Mouse (Mus musculus) stomach, embryonic 15.5 days (tissue): ENCODE data around the gene Asic2. TPM values are rescaled to one million over a fixed set of nuclear protein-coding genes. Genes with fewer than 3 reads are reported as not detected.

Source experiments
- ATAC-seq: fragments of 200-750 bp; cut with Nextera tagmentation; 2 replicates; pipeline ENCODE4 v1.8.0; 2017; ENCODE audit warnings: low read depth, moderate number of reproducible peaks, moderate TSS enrichment; ENCODE audit not compliant: insufficient read depth, low FRiP score
- H3K27ac ChIP-seq: fragments of 300-500 bp; sonication (generic); 2 replicates; pipeline ENCODE4 v1.5.1; 2015; ENCODE audit warnings: mild to moderate bottlenecking, inconsistent platforms
- H3K27me3 ChIP-seq: fragments of 300-500 bp; sonication (generic); replicated peaks from 2 replicates; pipeline ENCODE4 v1.6.1; 2015; ENCODE audit warnings: inconsistent platforms
- H3K36me3 ChIP-seq: fragments of 300-500 bp; sonication (generic); 2 replicates; pipeline ENCODE4 v1.6.1; 2015; ENCODE audit warnings: inconsistent platforms
- H3K4me1 ChIP-seq: fragments of 300-500 bp; sonication (generic); 2 replicates; pipeline ENCODE4 v1.6.1; 2015; ENCODE audit warnings: inconsistent platforms
- H3K4me2 ChIP-seq: fragments of 300-500 bp; sonication (generic); 2 replicates; pipeline ENCODE4 v1.6.1; 2015; ENCODE audit warnings: mild to moderate bottlenecking, inconsistent platforms
- H3K4me3 ChIP-seq: fragments of 300-500 bp; sonication (generic); replicated peaks from 2 replicates; pipeline ENCODE4 v1.5.1; 2015; ENCODE audit warnings: inconsistent platforms
- H3K9ac ChIP-seq: fragments of 300-500 bp; sonication (generic); 2 replicates; pipeline ENCODE4 v1.6.1; 2015; ENCODE audit warnings: inconsistent platforms
- H3K9me3 ChIP-seq: fragments of 300-500 bp; sonication (generic); 2 replicates; pipeline ENCODE4 v1.6.1; 2016; ENCODE audit warnings: inconsistent platforms
- WGBS: fragments of 180-500 bp; shearing (Covaris S2); methylation state at CpG from one replicate; pipeline ENCODE4 v1.1.7; 2015; 5-methylcytosine and 5-hydroxymethylcytosine counted together
- polyA plus RNA-seq: library from polyadenylated mRNA; unstranded; fragments of >200 nt; fragmentation: Nextera tagmentation; extraction: Ambion mirVana; gene quantifications from 2 replicates; pipeline ENCODE4 v1.2.1, GENCODE M21; 2015

Asic2 gene
- polyA plus RNA-seq, 1 experiment from 2014 or later, result 0.65 TPM

GRCm38 (mm10) chr11:81426857-81427256, 541.4 kb downstream of the Asic2 start:
- 65% methylated on average over 14 of the region's 14 CpGs for WGBS
- Histone ChIP-seq H3K4me2 (no peak overlapping the region), H3K9ac (no peak overlapping the region), H3K4me1 (no peaks in the 10 kb centered on the region), H3K4me3 (no peak overlapping the region), H3K27me3 (no peaks in the 10 kb centered on the region), H3K9me3 (no peaks in the 10 kb centered on the region), H3K27ac (no peak overlapping the region), H3K36me3 (no peaks in the 10 kb centered on the region)
- no peak for ATAC-seq

GRCm38 (mm10) chr11:81419112-81419511, 549.1 kb downstream of the Asic2 start:
- Histone ChIP-seq H3K27me3 (no peaks in the 10 kb centered on the region), H3K4me1 (no peaks in the 10 kb centered on the region), H3K36me3 (no peaks in the 10 kb centered on the region), H3K9me3 (no peaks in the 10 kb centered on the region), H3K27ac (no peak overlapping the region), H3K4me2 (no peak overlapping the region), H3K9ac (no peak overlapping the region), H3K4me3 (no peak overlapping the region)
- WGBS, result 79% methylated on average over 3 of the region's 3 CpGs
- no peak for ATAC-seq

- Histone ChIP-seq H3K4me2 (no peak overlapping the region), H3K27me3 (no peaks in the 10 kb centered on the region), H3K4me1 (no peaks in the 10 kb centered on the region), H3K9ac (no peak overlapping the region), H3K36me3 (no peaks in the 10 kb centered on the region), H3K4me3 (no peak overlapping the region), H3K27ac (no peak overlapping the region), H3K9me3 (no peaks in the 10 kb centered on the region)
- WGBS, result 85% methylated on average over 4 of the region's 4 CpGs
- no peak for ATAC-seq
Observed at GRCm38 (mm10) chr11:81418027-81418426, 550.2 kb downstream of the Asic2 start.

- Histone ChIP-seq H3K36me3 (no peaks in the 10 kb centered on the region), H3K4me1 (no peaks in the 10 kb centered on the region), H3K27ac (no peak overlapping the region), H3K9me3 (no peaks in the 10 kb centered on the region), H3K4me3 (no peak overlapping the region), H3K4me2 (no peak overlapping the region), H3K27me3 (no peaks in the 10 kb centered on the region), H3K9ac (no peak overlapping the region)
- WGBS, result 81% methylated on average over 6 of the region's 6 CpGs
- ATAC-seq, result no peak
Observed at GRCm38 (mm10) chr11:81416319-81416718, 551.9 kb downstream of the Asic2 start.

GRCm38 (mm10) chr11:81414596-81414995, 553.7 kb downstream of the Asic2 start:
- H3K9ac ChIP-seq, result no peak overlapping the region
- no peaks in the 10 kb centered on the region for H3K36me3 ChIP-seq
- no peak overlapping the region for H3K4me2 ChIP-seq
- no peaks in the 10 kb centered on the region for H3K9me3 ChIP-seq
- no peak overlapping the region for H3K4me3 ChIP-seq
- 77% methylated on average over 2 of the region's 2 CpGs for WGBS
- H3K27ac ChIP-seq, result no peak overlapping the region
- ATAC-seq, result no peak
- no peaks in the 10 kb centered on the region for H3K4me1 ChIP-seq
- H3K27me3 ChIP-seq, result no peaks in the 10 kb centered on the region

GRCm38 (mm10) chr11:81411251-81411650, 557.0 kb downstream of the Asic2 start:
- H3K9ac ChIP-seq, result no peak overlapping the region
- H3K4me1 ChIP-seq, result no peaks in the 10 kb centered on the region
- no peak overlapping the region for H3K27ac ChIP-seq
- no peak for ATAC-seq
- no peak overlapping the region for H3K4me2 ChIP-seq
- no peaks in the 10 kb centered on the region for H3K9me3 ChIP-seq
- no peaks in the 10 kb centered on the region for H3K27me3 ChIP-seq
- no peaks in the 10 kb centered on the region for H3K36me3 ChIP-seq
- WGBS, result 43% methylated on average over 4 of the region's 4 CpGs
- H3K4me3 ChIP-seq, result no peak overlapping the region

- no peak for ATAC-seq
- 99% methylated on average over 2 of the region's 2 CpGs for WGBS
- H3K4me1 ChIP-seq, result no peaks in the 10 kb centered on the region
Observed at GRCm38 (mm10) chr11:81405951-81406350, 562.3 kb downstream of the Asic2 start.

GRCm38 (mm10) chr11:81402263-81402662, 566.0 kb downstream of the Asic2 start:
- H3K36me3 ChIP-seq, result no peaks in the 10 kb centered on the region
- H3K4me1 ChIP-seq, result no peaks in the 10 kb centered on the region
- 66% methylated on average over 8 of the region's 8 CpGs for WGBS
- no peak overlapping the region for H3K4me3 ChIP-seq
- no peak overlapping the region for H3K4me2 ChIP-seq
- H3K27me3 ChIP-seq, result no peaks in the 10 kb centered on the region
- no peak overlapping the region for H3K27ac ChIP-seq
- ATAC-seq, result no peak
- no peaks in the 10 kb centered on the region for H3K9me3 ChIP-seq
- H3K9ac ChIP-seq, result no peak overlapping the region

More at GRCm38 (mm10) chr11:81405951-81406350, 562.3 kb downstream of the Asic2 start:
- H3K4me3 ChIP-seq, result no peak overlapping the region
- H3K9me3 ChIP-seq, result no peaks in the 10 kb centered on the region
- no peak overlapping the region for H3K4me2 ChIP-seq
- no peaks in the 10 kb centered on the region for H3K27me3 ChIP-seq
- H3K36me3 ChIP-seq, result no peaks in the 10 kb centered on the region
- no peak overlapping the region for H3K27ac ChIP-seq
- H3K9ac ChIP-seq, result no peak overlapping the region

GRCm38 (mm10) chr11:81392855-81393254, 575.4 kb downstream of the Asic2 start:
- no peak overlapping the region for H3K9ac ChIP-seq
- H3K27ac ChIP-seq, result no peak overlapping the region
- no peaks in the 10 kb centered on the region for H3K36me3 ChIP-seq
- no peak overlapping the region for H3K4me2 ChIP-seq
- 65% methylated on average over 9 of the region's 9 CpGs for WGBS
- no peaks in the 10 kb centered on the region for H3K27me3 ChIP-seq
- no peaks in the 10 kb centered on the region for H3K4me1 ChIP-seq
- H3K9me3 ChIP-seq, result no peaks in the 10 kb centered on the region
- H3K4me3 ChIP-seq, result no peak overlapping the region
- no peak for ATAC-seq

- no peaks in the 10 kb centered on the region for H3K27me3 ChIP-seq
- H3K9me3 ChIP-seq, result no peaks in the 10 kb centered on the region
- no peaks in the 10 kb centered on the region for H3K4me1 ChIP-seq
- no peak overlapping the region for H3K9ac ChIP-seq
- H3K4me3 ChIP-seq, result no peak overlapping the region
- no peak for ATAC-seq
- H3K27ac ChIP-seq, result no peak overlapping the region
- H3K36me3 ChIP-seq, result no peaks in the 10 kb centered on the region
- WGBS, result 76% methylated on average over 2 of the region's 2 CpGs
- H3K4me2 ChIP-seq, result no peak overlapping the region
Observed at GRCm38 (mm10) chr11:81386185-81386584, 582.1 kb downstream of the Asic2 start.

- Histone ChIP-seq H3K4me2 (no peak overlapping the region), H3K4me3 (no peak overlapping the region), H3K27ac (no peak overlapping the region), H3K9ac (no peak overlapping the region), H3K36me3 (no peaks in the 10 kb centered on the region), H3K9me3 (no peaks in the 10 kb centered on the region), H3K4me1 (no peaks in the 10 kb centered on the region), H3K27me3 (no peaks in the 10 kb centered on the region)
- ATAC-seq, result no peak
Observed at GRCm38 (mm10) chr11:81385547-81385946, 582.7 kb downstream of the Asic2 start.

- Histone ChIP-seq H3K27ac (no peak overlapping the region), H3K27me3 (no peaks in the 10 kb centered on the region), H3K4me3 (no peak overlapping the region), H3K4me2 (no peak overlapping the region), H3K9ac (no peak overlapping the region), H3K9me3 (no peaks in the 10 kb centered on the region), H3K36me3 (no peaks in the 10 kb centered on the region), H3K4me1 (no peaks in the 10 kb centered on the region)
- ATAC-seq, result no peak
Observed at GRCm38 (mm10) chr11:81374841-81375240, 593.4 kb downstream of the Asic2 start.

- WGBS, result 60% methylated on average over 8 of the region's 8 CpGs
- H3K4me3 ChIP-seq, result no peak overlapping the region
- H3K27me3 ChIP-seq, result no peaks in the 10 kb centered on the region
- H3K27ac ChIP-seq, result no peak overlapping the region
- H3K9ac ChIP-seq, result no peak overlapping the region
- H3K4me1 ChIP-seq, result no peaks in the 10 kb centered on the region
- no peaks in the 10 kb centered on the region for H3K36me3 ChIP-seq
- no peak overlapping the region for H3K4me2 ChIP-seq
- H3K9me3 ChIP-seq, result no peaks in the 10 kb centered on the region
- no peak for ATAC-seq
Observed at GRCm38 (mm10) chr11:81374003-81374710, 594.1 kb downstream of the Asic2 start.
